Mouse (Mus musculus) cerebellum, adult 2 months (tissue): Measurements from ENCODE around the gene Zcchc10.

Experiments used
- CTCF ChIP-seq: fragments of 200-500 bp; IDR thresholded peaks from 2 replicates; pipeline ENCODE4 v1.5.1; 2011; ENCODE audit warnings: low read depth, mild to moderate bottlenecking, control low read depth, low read length, moderate library complexity, borderline replicate concordance; ENCODE audit not compliant: insufficient read depth
- POLR2A ChIP-seq: fragments of 200-500 bp; IDR thresholded peaks from 2 replicates; pipeline ENCODE4 v1.6.1; 2011; ENCODE audit warnings: low read length, control low read depth, borderline replicate concordance; ENCODE audit not compliant: insufficient read depth

DNA sequence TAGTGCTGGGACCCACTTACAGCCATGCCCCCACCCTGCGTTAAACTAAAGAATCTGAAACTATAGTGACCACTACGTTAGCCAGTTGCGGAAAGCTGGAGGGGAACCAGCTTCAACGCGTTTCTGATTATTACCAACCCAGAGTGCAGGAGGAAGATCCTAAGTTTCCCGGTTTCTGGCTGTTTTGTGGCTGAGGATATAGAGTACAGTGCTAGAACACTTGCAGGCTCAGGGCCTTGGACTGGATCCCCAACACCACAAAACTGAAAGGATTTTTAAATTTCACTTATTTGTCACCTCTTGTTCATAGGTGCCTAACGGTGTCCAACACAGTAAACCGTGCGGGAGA, 23.3 kb upstream of the Zcchc10 start:
- TF ChIP-seq CTCF, result no peak
- TF ChIP-seq POLR2A, result no peak
